Mouse (Mus musculus) naive thymus-derived CD4-positive, alpha-beta T cell, adult 2 months (primary cell): ENCODE data around the gene Dennd5b.

ENCODE experiments used
- DNase-seq: peaks from one replicate; pipeline ENCODE4 v3.0.0-alpha.2; 2011; ENCODE audit warnings: low read depth

Gene Dennd5b

GRCm38 (mm10) chr6:149100174-149101075 lies 1.1 kb downstream of the Dennd5b start:
- DNase-seq = no peak

- DNase-seq = no peak
Measured at GRCm38 (mm10) chr6:149098993-149099392, 2.5 kb downstream of the Dennd5b start.

- no peak for DNase-seq
Measured at GRCm38 (mm10) chr6:149097276-149097675, 4.2 kb downstream of the Dennd5b start.

- DNase-seq = no peak
Measured at GRCm38 (mm10) chr6:149096233-149096632, 5.2 kb downstream of the Dennd5b start.

GRCm38 (mm10) chr6:149095389-149095788 lies 6.1 kb downstream of the Dennd5b start:
- DNase-seq = no peak

GRCm38 (mm10) chr6:149094555-149094954 lies 6.9 kb downstream of the Dennd5b start:
- DNase-seq = no peak

GRCm38 (mm10) chr6:149093465-149093864 lies 8.0 kb downstream of the Dennd5b start:
- DNase-seq = no peak

- no peak for DNase-seq
Measured at GRCm38 (mm10) chr6:149092406-149092805, 9.1 kb downstream of the Dennd5b start.

- DNase-seq = no peak
Measured at GRCm38 (mm10) chr6:149077136-149077808, 24.2 kb downstream of the Dennd5b start.

GRCm38 (mm10) chr6:149073854-149074253 lies 27.6 kb downstream of the Dennd5b start:
- DNase-seq = no peak

GRCm38 (mm10) chr6:149072873-149073272 lies 28.6 kb downstream of the Dennd5b start:
- no peak for DNase-seq

GRCm38 (mm10) chr6:149070592-149071124 lies 30.8 kb downstream of the Dennd5b start:
- DNase-seq = no peak

- DNase-seq = no peak
Measured at GRCm38 (mm10) chr6:149063382-149063781, 38.1 kb downstream of the Dennd5b start.

GRCm38 (mm10) chr6:149060670-149061387 lies 40.7 kb downstream of the Dennd5b start:
- no peak for DNase-seq

GRCm38 (mm10) chr6:149057947-149058391 lies 43.5 kb downstream of the Dennd5b start:
- peak; percentile 4 for DNase-seq

- no peak for DNase-seq
Measured at GRCm38 (mm10) chr6:149054780-149055179, 46.7 kb downstream of the Dennd5b start.

- DNase-seq = no peak
Measured at GRCm38 (mm10) chr6:149050978-149051723, 50.3 kb downstream of the Dennd5b start.

GRCm38 (mm10) chr6:149040099-149040498 lies 61.4 kb downstream of the Dennd5b start:
- DNase-seq = peak; percentile 4

- DNase-seq = no peak
Measured at GRCm38 (mm10) chr6:149032198-149032597, 69.3 kb downstream of the Dennd5b start.

GRCm38 (mm10) chr6:149031377-149031776 lies 70.1 kb downstream of the Dennd5b start:
- DNase-seq = no peak

- no peak for DNase-seq
Measured at GRCm38 (mm10) chr6:149018431-149018830, 83.0 kb downstream of the Dennd5b start.
